Mouse (Mus musculus) brain, embryonic 18.5 days (tissue): ENCODE measurements at regions not wholly inside any gene's neighbourhood (a gene's known extent, or its start where the extent isn't known, plus 50 kb on each side); places are given as distances from the start of the nearest gene placed in this dataset.
A peak's percentile ranks its signal among the peaks of the same experiment; 100 is the strongest.
"Not testable (repeated sequence)": the region's sequence is repeated elsewhere in the genome, so short reads cannot be mapped to it uniquely, and the experiment has no call there.

Experiments
- DNase-seq: peaks from one replicate; pipeline ENCODE4 v3.0.0-alpha.2; 2012; ENCODE audit warnings: low read depth, low spot score

- no peak for DNase-seq
Observed at GRCm38 (mm10) chr2:10990043-10990728, 181.7 kb upstream of the Prkcq start.

DNA sequence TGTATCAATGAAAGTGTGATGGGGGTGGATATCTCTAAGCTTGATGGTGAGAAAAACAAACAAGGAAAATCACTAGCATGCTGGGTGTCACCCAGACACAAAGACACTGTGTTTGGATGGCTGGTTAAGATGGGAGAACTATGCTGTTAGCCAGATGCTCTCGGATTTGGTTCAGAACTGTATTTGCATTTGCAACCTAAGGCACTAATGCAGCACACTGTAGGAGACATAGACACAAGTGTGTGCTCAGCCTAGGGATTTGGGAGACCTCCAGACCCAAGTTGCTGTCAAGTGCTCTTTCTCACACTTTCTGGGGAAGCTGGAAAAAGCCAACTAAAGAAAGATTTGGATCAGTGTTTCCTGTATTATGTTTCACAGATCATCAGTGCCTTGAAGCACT is 173.1 kb upstream of the Prkcq start:
- DNase-seq = no peak

DNA sequence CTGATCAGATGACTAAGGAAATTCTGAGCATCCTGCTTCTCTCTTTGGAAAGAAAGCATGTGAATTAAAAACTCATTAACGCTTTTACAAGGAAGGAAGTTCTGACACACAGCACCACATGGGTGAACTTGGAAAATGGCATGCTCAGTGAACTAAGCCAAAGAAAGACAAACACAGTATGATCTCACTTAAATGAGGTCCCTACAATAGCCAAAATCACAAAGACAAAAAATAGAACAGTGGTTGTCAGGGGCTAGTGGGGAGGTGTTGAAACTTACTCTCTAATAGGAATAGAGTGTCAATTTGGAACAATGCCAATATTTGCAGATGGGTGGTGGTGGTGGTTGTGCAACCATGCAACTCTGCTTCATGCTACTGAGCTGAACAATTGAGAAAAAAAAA is 172.7 kb upstream of the Prkcq start:
- DNase-seq = no peak

GRCm38 (mm10) chr2:11005806-11006205 is 166.1 kb upstream of the Prkcq start:
- DNase-seq = no peak

GRCm38 (mm10) chr2:11011041-11011962 is 160.6 kb upstream of the Prkcq start:
- DNase-seq = no peak

DNA sequence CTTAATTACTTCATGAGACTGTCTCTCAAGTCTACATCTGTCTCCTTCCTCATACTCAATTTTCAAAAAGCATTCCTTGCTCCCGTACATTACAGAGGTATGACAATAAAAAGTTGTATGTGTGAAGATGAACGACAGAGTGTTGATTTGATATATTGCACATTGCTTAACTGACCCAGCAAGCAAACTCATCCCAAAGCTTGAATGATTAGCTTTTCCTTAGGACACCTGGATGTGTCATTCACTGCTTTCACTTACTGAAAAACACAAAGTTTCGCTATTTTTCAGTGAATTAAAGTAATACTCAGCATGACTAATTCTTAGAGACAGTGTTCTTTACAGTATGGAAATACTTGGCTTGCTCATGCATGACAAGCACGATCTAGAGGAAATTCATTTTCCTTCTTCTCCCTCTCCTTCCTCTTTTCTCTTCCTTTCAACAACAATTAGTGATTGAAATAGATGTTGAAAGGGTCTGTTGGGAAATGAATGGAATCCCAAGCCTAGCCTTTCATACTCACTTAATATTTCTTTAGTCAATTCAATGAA is 159.5 kb upstream of the Prkcq start:
- no peak for DNase-seq

- DNase-seq = no peak
Observed at GRCm38 (mm10) chr2:11013154-11013553, 158.8 kb upstream of the Prkcq start.

DNA sequence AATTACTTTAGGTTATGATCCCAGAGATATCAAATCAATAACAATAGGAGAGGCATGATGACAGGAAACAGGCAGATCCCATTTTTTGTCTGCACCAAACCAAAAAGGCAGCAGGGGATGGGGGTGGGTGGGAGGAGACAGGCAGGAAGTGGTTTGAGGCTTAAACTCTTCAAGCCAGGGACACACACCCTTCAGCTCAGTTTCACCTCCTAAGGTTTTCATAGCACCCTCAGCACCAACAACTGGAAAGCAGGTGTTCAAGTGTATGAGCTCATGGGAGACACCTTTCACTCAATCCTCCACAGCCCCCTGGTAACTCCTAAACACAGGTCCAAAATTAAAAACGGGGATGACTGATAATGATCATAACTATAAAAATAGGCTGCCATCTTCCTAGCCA is 155.5 kb upstream of the Prkcq start:
- no peak for DNase-seq

- DNase-seq = no peak
Observed at GRCm38 (mm10) chr2:11032891-11033290, 139.0 kb upstream of the Prkcq start.

DNA sequence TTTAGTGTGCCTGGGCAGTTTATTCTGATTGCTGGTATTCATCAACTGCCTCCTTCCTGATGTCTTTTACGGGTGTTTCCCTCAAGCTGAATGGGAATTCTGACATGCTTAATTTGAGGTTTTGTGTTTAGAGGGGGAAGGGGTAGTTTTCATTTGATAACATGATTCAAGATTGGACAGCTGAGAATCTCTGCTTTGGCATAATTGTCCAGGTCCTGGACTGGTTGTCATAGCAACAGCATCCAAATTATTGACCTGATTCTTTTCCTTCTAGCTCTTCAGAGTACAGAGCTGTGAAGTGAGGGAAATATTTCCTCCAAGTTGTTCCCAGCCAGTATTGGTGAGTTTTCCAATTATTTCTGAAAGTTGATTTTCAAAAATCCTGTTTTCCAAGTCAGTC is 137.7 kb upstream of the Prkcq start:
- no peak for DNase-seq

DNA sequence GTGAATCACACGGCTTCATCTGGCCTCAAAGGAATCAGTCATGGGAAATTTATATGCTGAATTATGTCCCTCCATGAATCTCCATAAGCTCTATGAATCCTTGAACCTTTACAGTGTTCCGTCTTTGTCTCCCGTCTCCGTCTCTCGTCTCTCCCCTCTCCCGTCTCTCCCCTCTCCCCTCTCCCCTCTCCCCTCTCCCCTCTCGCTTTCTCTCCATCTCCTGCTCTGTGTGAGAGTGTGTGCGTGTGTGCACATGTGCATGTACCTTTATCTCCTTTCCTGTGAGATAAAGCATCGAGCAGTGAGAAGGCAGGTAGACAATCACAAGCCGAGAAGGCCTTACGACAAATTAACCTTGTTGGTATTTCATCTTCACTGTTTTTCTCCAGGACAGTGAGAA is 134.6 kb upstream of the Prkcq start:
- no peak for DNase-seq

GRCm38 (mm10) chr2:11038440-11038839 is 133.5 kb upstream of the Prkcq start:
- DNase-seq = no peak

- no peak for DNase-seq
Observed at GRCm38 (mm10) chr2:11040005-11040404, 131.9 kb upstream of the Prkcq start.

DNA sequence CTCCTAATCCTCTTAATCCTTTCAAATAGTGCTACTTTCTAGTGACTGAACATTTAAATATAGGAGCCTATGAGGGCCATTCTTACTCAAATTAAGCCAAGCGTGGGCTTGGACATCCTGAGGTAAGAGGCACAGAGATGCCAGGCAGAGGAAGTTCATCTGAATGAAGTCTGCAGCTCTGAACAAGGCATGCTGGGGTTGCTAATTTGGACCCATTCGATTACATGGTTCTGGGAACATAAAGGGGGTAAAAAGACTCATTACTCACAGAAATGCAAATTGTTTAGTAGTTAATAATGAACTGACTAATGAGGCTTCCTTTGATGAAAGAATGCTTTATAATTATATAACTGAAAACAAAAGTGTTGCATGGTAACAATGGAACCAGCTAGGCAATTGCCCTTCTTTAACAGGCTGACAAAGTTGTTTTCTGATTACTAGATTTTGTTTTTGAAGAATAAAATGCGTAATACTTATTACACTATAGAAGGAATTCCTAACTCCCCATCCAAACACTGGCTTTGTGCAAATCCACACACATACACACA is 127.1 kb upstream of the Prkcq start:
- DNase-seq = no peak

GRCm38 (mm10) chr2:11051621-11052020 is 120.3 kb upstream of the Prkcq start:
- no peak for DNase-seq

GRCm38 (mm10) chr2:11059731-11060425 is 112.0 kb upstream of the Prkcq start:
- DNase-seq = peak; percentile 71

- DNase-seq = no peak
Observed at GRCm38 (mm10) chr2:11067384-11067783, 104.5 kb upstream of the Prkcq start.

GRCm38 (mm10) chr2:11083536-11083935 is 88.4 kb upstream of the Prkcq start:
- DNase-seq = no peak

DNA sequence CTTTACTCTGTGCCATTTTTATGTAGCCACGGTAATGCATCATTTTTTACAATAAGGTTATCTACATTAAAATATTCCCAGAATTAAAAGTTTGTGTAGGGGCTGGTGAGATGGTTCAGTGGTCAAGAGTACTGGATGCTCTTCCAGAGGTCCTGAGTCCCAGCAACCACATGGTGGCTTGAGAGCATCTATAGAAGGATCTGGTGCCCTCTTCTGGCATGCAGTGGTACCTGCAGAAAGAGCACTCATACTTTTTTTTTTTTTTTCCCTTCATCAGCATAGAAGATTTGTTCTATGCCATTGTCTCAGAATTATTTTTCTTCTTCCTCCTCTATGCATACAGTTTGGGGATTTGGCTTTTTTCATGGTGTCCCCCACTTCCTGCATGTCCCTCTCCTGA is 84.9 kb upstream of the Prkcq start:
- DNase-seq = no peak

GRCm38 (mm10) chr2:11099834-11100622 is 71.9 kb upstream of the Prkcq start:
- not testable (repeated sequence) for DNase-seq

GRCm38 (mm10) chr2:11113191-11113590 is 58.7 kb upstream of the Prkcq start:
- DNase-seq = no peak
